Mouse (Mus musculus) liver, postnatal 0 days (tissue): ENCODE data around the gene Meiob. TPM values are rescaled to one million over a fixed set of nuclear protein-coding genes. Genes with fewer than 3 reads are reported as not detected.

Source experiments
- ATAC-seq: fragments of 200-750 bp; cut with Nextera tagmentation; 2 replicates; pipeline ENCODE4 v1.8.0; 2017; ENCODE audit warnings: mild to moderate bottlenecking, moderate library complexity
- DNase-seq: peaks from one replicate; pipeline ENCODE4 v3.0.0-alpha.2; 2016
- H3K27ac ChIP-seq: fragments of 300-500 bp; sonication (generic); 2 replicates; pipeline ENCODE4 v1.5.1; 2014; ENCODE audit warnings: antibody characterized with exemption, moderate library complexity, mild to moderate bottlenecking, low read depth
- H3K27me3 ChIP-seq: fragments of 300-500 bp; sonication (generic); 2 replicates; pipeline ENCODE4 v1.6.1; 2014; ENCODE audit warnings: low read length, control low read depth, mixed read lengths; ENCODE audit not compliant: insufficient read depth
- H3K36me3 ChIP-seq: fragments of 300-500 bp; sonication (generic); replicated peaks from 2 replicates; pipeline ENCODE4 v1.6.1; 2014; ENCODE audit warnings: mild to moderate bottlenecking, control low read depth, low read length, moderate library complexity, mixed read lengths; ENCODE audit not compliant: insufficient read depth
- H3K4me1 ChIP-seq: fragments of 300-500 bp; sonication (generic); 2 replicates; pipeline ENCODE4 v1.6.1; 2014; ENCODE audit warnings: antibody characterized with exemption, mild to moderate bottlenecking, control low read depth; ENCODE audit not compliant: insufficient read depth
- H3K4me2 ChIP-seq: fragments of 300-500 bp; sonication (generic); 2 replicates; pipeline ENCODE4 v1.6.1; 2014; ENCODE audit warnings: low read depth, mild to moderate bottlenecking, low read length, moderate library complexity, mixed read lengths
- H3K4me3 ChIP-seq: fragments of 300-500 bp; sonication (generic); 2 replicates; pipeline ENCODE4 v1.5.1; 2014; ENCODE audit warnings: low read depth, low read length
- H3K9ac ChIP-seq: fragments of 300-500 bp; sonication (generic); replicated peaks from 2 replicates; pipeline ENCODE4 v1.6.1; 2014; ENCODE audit warnings: mild to moderate bottlenecking, moderate library complexity
- H3K9me3 ChIP-seq: fragments of 300-500 bp; sonication (generic); 2 replicates; pipeline ENCODE4 v1.6.1; 2016; ENCODE audit warnings: mild to moderate bottlenecking, control low read depth, low read length, mixed read lengths
- CTCF ChIP-seq: sonication (generic); IDR thresholded peaks from 2 replicates; pipeline ENCODE4 v1.5.1; 2016; ENCODE audit warnings: antibody characterized with exemption, low read depth
- EP300 ChIP-seq: IDR thresholded peaks from 2 replicates; pipeline ENCODE4 v1.6.1; 2016; ENCODE audit warnings: antibody characterized with exemption, low read depth, mild to moderate bottlenecking
- WGBS: fragments of 180-500 bp; shearing (Covaris S2); extraction: QIAGEN DNeasy Blood & Tissue Kit; methylation state at CpG from one replicate; pipeline ENCODE4 v1.1.7; 2014; ENCODE audit not compliant: insufficient replicate concordance; 5-methylcytosine and 5-hydroxymethylcytosine counted together
- polyA plus RNA-seq: library from polyadenylated mRNA; unstranded; fragments of >200 nt; fragmentation: Nextera tagmentation; extraction: Ambion mirVana; gene quantifications from 2 replicates; pipeline ENCODE4 v1.2.1, GENCODE M21; 2015

The Meiob gene
- polyA plus RNA-seq, 1 experiment from 2014 or later = 0.97 TPM

DNA sequence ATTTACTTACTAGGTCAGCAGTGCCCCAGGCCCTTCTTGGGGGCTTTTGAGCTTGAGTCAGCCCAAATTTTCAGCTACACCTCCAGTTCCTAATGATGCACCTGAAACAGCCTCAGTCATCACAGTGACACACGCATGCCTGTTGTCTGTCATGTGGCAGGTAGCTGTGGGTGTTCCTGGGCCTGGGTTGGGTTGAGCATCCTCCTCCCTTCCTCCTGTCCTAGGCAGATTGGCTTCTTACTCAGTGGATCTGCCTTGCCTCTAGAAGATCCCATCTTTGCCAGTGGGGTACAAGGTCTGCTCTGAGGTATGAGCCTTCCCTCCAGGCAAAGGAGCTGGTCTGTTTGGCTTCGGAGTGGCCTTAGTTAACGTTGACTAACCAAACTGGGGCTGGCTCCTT is 84.8 kb downstream of the Meiob start:
- 88% methylated on average over 3 of the region's 3 CpGs for WGBS
- 0 out of 2 replicates have a peak overlapping the region, but pooled peaks have one; percentile 6 for H3K9ac ChIP-seq
- TF ChIP-seq EP300 = no peak
- no peak for TF ChIP-seq CTCF
- no peaks in the 10 kb centered on the region for H3K9me3 ChIP-seq
- H3K27ac ChIP-seq = no peak overlapping the region
- no peak for DNase-seq
- H3K4me3 ChIP-seq = no peak overlapping the region
- peaks cover 67% of the 10 kb centered on the region for H3K36me3 ChIP-seq
- H3K27me3 ChIP-seq = no peaks in the 10 kb centered on the region
- H3K4me2 ChIP-seq = peak overlapping the region; percentile 85; the same call in 1 of the 2 replicates
- peaks cover 26% of the 10 kb centered on the region for H3K4me1 ChIP-seq
- ATAC-seq = no peak

Other genes with a start within 250 kb of the Meiob start
- gene Tsc2, start 171.7 kb upstream of the Meiob start, polyA plus RNA-seq = 9.3 and 11.3 TPM in 2 replicates
- gene Nthl1, start 171.6 kb upstream of the Meiob start, polyA plus RNA-seq = 3.6 and 4.3 TPM in 2 replicates
- 12.5 and 13.3 TPM in 2 replicates for gene Slc9a3r2, start 154.0 kb upstream of the Meiob start, polyA plus RNA-seq
- not detected in 2 replicates for gene Npw, start 145.8 kb upstream of the Meiob start, polyA plus RNA-seq
- 7.2 and 7.6 TPM in 2 replicates for gene Zfp598, start 134.6 kb upstream of the Meiob start, polyA plus RNA-seq
- gene Syngr3, start 114.3 kb upstream of the Meiob start, polyA plus RNA-seq = 0.11 TPM in 2 replicates
- 46.5 and 50.7 TPM in 2 replicates for gene Gfer, start 108.1 kb upstream of the Meiob start, polyA plus RNA-seq
- gene Noxo1, start 108.1 kb upstream of the Meiob start, polyA plus RNA-seq = 0.51 and 0.58 TPM in 2 replicates
- 18.1 and 21.5 TPM in 2 replicates for gene Tbl3, start 96.6 kb upstream of the Meiob start, polyA plus RNA-seq
- not detected in 2 replicates for gene Rnf151, start 86.2 kb upstream of the Meiob start, polyA plus RNA-seq
- gene Rps2, start 86.2 kb upstream of the Meiob start, polyA plus RNA-seq = 819 and 856 TPM in 2 replicates
- gene Ndufb10, start 79.8 kb upstream of the Meiob start, polyA plus RNA-seq = 355 TPM in 2 replicates
- gene Rpl3l, start 76.5 kb upstream of the Meiob start, polyA plus RNA-seq = 0.14 and 1.4 TPM in 2 replicates
- 116 and 119 TPM in 2 replicates for gene Msrb1, start 67.6 kb upstream of the Meiob start, polyA plus RNA-seq
- gene Hs3st6, start 51.3 kb upstream of the Meiob start, polyA plus RNA-seq = 0.20 and 0.64 TPM in 2 replicates
- 233 and 241 TPM in 2 replicates for gene Hagh, start 35.9 kb downstream of the Meiob start, polyA plus RNA-seq
- 84.9 and 90.0 TPM in 2 replicates for gene Fahd1, start 46.1 kb downstream of the Meiob start, polyA plus RNA-seq
- gene Igfals, start 61.7 kb downstream of the Meiob start, polyA plus RNA-seq = 28.0 and 32.4 TPM in 2 replicates
- gene Nubp2, start 82.1 kb downstream of the Meiob start, polyA plus RNA-seq = 41.5 and 46.4 TPM in 2 replicates
- gene Spsb3, start 82.4 kb downstream of the Meiob start, polyA plus RNA-seq = 43.5 and 45.5 TPM in 2 replicates
- gene Eme2, start 90.8 kb downstream of the Meiob start, polyA plus RNA-seq = 11.3 and 11.9 TPM in 2 replicates
- 99.6 and 101 TPM in 2 replicates for gene Mrps34, start 90.8 kb downstream of the Meiob start, polyA plus RNA-seq
- gene Nme3, start 92.2 kb downstream of the Meiob start, polyA plus RNA-seq = 37.1 and 37.8 TPM in 2 replicates
- gene Mapk8ip3, start 132.7 kb downstream of the Meiob start, polyA plus RNA-seq = 4.0 and 4.5 TPM in 2 replicates
- gene Jpt2, start 156.4 kb downstream of the Meiob start, polyA plus RNA-seq = 22.4 and 25.1 TPM in 2 replicates
- 1.4 and 1.8 TPM in 2 replicates for gene Cramp1l, start 211.5 kb downstream of the Meiob start, polyA plus RNA-seq
- 36.9 and 42.7 TPM in 2 replicates for gene Ift140, start 211.8 kb downstream of the Meiob start, polyA plus RNA-seq